Mouse (Mus musculus): Measurements from ENCODE around the gene Tmed1.

- TF ChIP-seq CTCF (IDR thresholded peaks at IDR 0.05; ENCODE audit: borderline replicate concordance, extremely low read depth, insufficient read depth, insufficient read length) (no peak), POLR2A (IDR thresholded peaks at IDR 0.05; ENCODE audit: borderline replicate concordance, extremely low read depth, insufficient read depth, insufficient read length, poor library complexity, severe bottlenecking) (no peak)
Measured at GRCm38 (mm10) chr9:21557556-21557955, 47.5 kb upstream of the Tmed1 start.

Measured in brain, embryonic 14.5 days (tissue).